Mouse (Mus musculus) liver, adult 2 months (tissue): ENCODE data around the gene Card14. TPM values are rescaled to one million over a fixed set of nuclear protein-coding genes. Genes with fewer than 3 reads are reported as not detected.
A peak's percentile ranks its signal among the peaks of the same experiment; 100 is the strongest.
"Not testable (repeated sequence)": the region's sequence is repeated elsewhere in the genome, so short reads cannot be mapped to it uniquely, and the experiment has no call there.

Experiments
- DNase-seq: peaks from one replicate; pipeline ENCODE4 v3.0.0-alpha.2; 2011; ENCODE audit warnings: low read depth, low spot score; ENCODE audit errors: extremely low read depth
- H3K27ac ChIP-seq: fragments of 200-500 bp; replicated peaks from 2 replicates; pipeline ENCODE4 v1.5.1; 2012; ENCODE audit warnings: low read depth, mild to moderate bottlenecking, control low read depth, inconsistent platforms, low read length; ENCODE audit not compliant: insufficient read depth
- H3K27me3 ChIP-seq: fragments of 200-500 bp; 2 replicates; pipeline ENCODE4 v1.6.1; 2012; ENCODE audit warnings: mild to moderate bottlenecking, moderate library complexity, low read length, inconsistent platforms; ENCODE audit not compliant: control insufficient read depth, insufficient read depth
- H3K36me3 ChIP-seq: fragments of 200-500 bp; 2 replicates; pipeline ENCODE4 v1.6.1; 2012; ENCODE audit warnings: low read length, inconsistent platforms; ENCODE audit not compliant: control insufficient read depth, insufficient read depth
- H3K4me1 ChIP-seq: fragments of 200-500 bp; 2 replicates; pipeline ENCODE4 v1.6.1; 2011; ENCODE audit warnings: low read length; ENCODE audit not compliant: control insufficient read depth, insufficient read depth
- H3K4me3 ChIP-seq: fragments of 200-500 bp; 2 replicates; pipeline ENCODE4 v1.5.1; 2011; ENCODE audit warnings: low read depth, mild to moderate bottlenecking, control low read depth, low read length, moderate library complexity; ENCODE audit not compliant: insufficient read depth
- H3K79me2 ChIP-seq: fragments of 200-500 bp; 2 replicates; pipeline ENCODE4 v1.6.1; 2012; ENCODE audit warnings: inconsistent platforms, mild to moderate bottlenecking, low read length, moderate library complexity; ENCODE audit not compliant: control insufficient read depth, insufficient read depth
- H3K9ac ChIP-seq: fragments of 200-500 bp; 2 replicates; pipeline ENCODE4 v1.6.1; 2012; ENCODE audit warnings: low read depth, mild to moderate bottlenecking, control low read depth, inconsistent platforms, low read length
- CTCF ChIP-seq: fragments of 200-500 bp; IDR thresholded peaks from 2 replicates; pipeline ENCODE4 v1.5.1; 2011; ENCODE audit warnings: low read depth, low read length, control low read depth
- POLR2A ChIP-seq: fragments of 200-500 bp; IDR thresholded peaks from 2 replicates; pipeline ENCODE4 v1.6.1; 2011; ENCODE audit warnings: low read length, control low read depth; ENCODE audit not compliant: insufficient read depth; ENCODE audit errors: extremely low read depth
- WGBS: fragments of 180-500 bp; shearing (Covaris S2); methylation state at CpG from one replicate; pipeline ENCODE4 v1.1.7; 2018; 5-methylcytosine and 5-hydroxymethylcytosine counted together
- polyA plus RNA-seq: library from polyadenylated mRNA; depleted of rRNA; stranded (reverse); fragments of >200 nt; gene quantifications from 2 replicates; pipeline ENCODE4 v1.2.3, GENCODE M21; 2012
- total RNA-seq: library from RNA; depleted of rRNA; stranded (reverse); fragments of >200 nt; gene quantifications from 2 replicates; pipeline ENCODE4 v1.2.3, GENCODE M21; 2014

Card14 gene
- total and polyA plus RNA-seq, 2 experiments: 0.09 to 0.22 TPM

- Histone ChIP-seq H3K4me1 (peaks cover 4% of the 10 kb centered on the region; the same call in 1 of the 2 replicates), H3K4me3 (no peak overlapping the region), H3K27me3 (no peaks in the 10 kb centered on the region), H3K9ac (no peak overlapping the region; the same call in 1 of the 2 replicates), H3K36me3 (no peaks in the 10 kb centered on the region), H3K79me2 (no peaks in the 10 kb centered on the region), H3K27ac (peak overlapping the region; percentile 91)
- DNase-seq: peak; percentile 96
- no peak for TF ChIP-seq CTCF
- 9% methylated on average over 6 of the region's 6 CpGs for WGBS
Measured at GRCm38 (mm10) chr11:119267241-119267674, 40.3 kb upstream of the Card14 start.

GRCm38 (mm10) chr11:119267768-119268556, 39.6 kb upstream of the Card14 start, which contains the start of gene Gaa:
Gene Gaa, plus strand, starts transcription at chr11:119267887.
- Histone ChIP-seq H3K27ac (peak within 1 kb of the TSS; percentile 91), H3K4me3 (peak within 1 kb of the TSS; percentile 78), H3K4me1 (peaks cover 4% of the 10 kb centered on the region; the same call in 1 of the 2 replicates), H3K36me3 (no peaks in the 10 kb centered on the region), H3K9ac (peak within 1 kb of the TSS; percentile 88), H3K79me2 (no peaks in the 10 kb centered on the region), H3K27me3 (no peaks in the 10 kb centered on the region)
- TF ChIP-seq CTCF (peak; percentile 99), POLR2A (0 out of 2 replicates have a peak, but pooled peaks have one; percentile 17)
- DNase-seq: peak; percentile 92
- WGBS: under 1% methylated on average over 52 of the region's 52 CpGs

GRCm38 (mm10) chr11:119268557-119269195, 38.9 kb upstream of the Card14 start:
- no peak for TF ChIP-seq CTCF
- TF ChIP-seq POLR2A: no peak
- peak; percentile 18 for DNase-seq
- Histone ChIP-seq H3K9ac (peak overlapping the region; percentile 2; the same call in 1 of the 2 replicates), H3K4me3 (no peak overlapping the region; the same call in 1 of the 2 replicates), H3K79me2 (no peaks in the 10 kb centered on the region), H3K4me1 (peaks cover 4% of the 10 kb centered on the region; the same call in 1 of the 2 replicates), H3K36me3 (no peaks in the 10 kb centered on the region; the same call in 1 of the 2 replicates), H3K27me3 (no peaks in the 10 kb centered on the region), H3K27ac (peak overlapping the region; percentile 35)
- WGBS: 76% methylated on average over 16 of the region's 16 CpGs

DNA sequence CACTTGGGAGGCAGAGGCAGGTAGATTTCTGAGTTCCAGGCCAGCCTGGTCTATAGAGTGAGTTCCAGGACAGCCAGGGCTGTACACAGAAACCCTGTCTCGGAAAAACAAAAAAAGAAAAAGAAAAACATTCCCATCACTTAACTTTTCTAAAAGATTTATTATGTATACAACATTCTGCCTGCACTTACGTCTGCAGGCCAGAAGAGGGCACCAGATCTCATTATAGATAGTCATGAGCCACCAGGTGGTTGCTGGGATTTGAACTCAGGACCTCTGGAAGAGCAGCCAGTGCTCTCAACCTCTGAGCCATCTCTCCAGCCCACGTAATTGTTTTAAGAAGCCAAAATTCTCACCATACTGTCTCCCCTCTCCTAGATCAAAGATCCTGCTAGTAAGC, 35.1 kb upstream of the Card14 start:
- not testable (repeated sequence) for H3K36me3 ChIP-seq, H3K27me3 ChIP-seq, H3K9ac ChIP-seq, H3K79me2 ChIP-seq, H3K4me3 ChIP-seq, H3K27ac ChIP-seq, H3K4me1 ChIP-seq, DNase-seq
- 88% methylated on average over 3 of the region's 3 CpGs for WGBS

GRCm38 (mm10) chr11:119273186-119273930, 34.2 kb upstream of the Card14 start:
- Histone ChIP-seq H3K79me2 (no peaks in the 10 kb centered on the region), H3K4me3 (no peak overlapping the region), H3K27ac (no peak overlapping the region), H3K9ac (no peak overlapping the region), H3K27me3 (no peaks in the 10 kb centered on the region), H3K4me1 (peaks cover 4% of the 10 kb centered on the region; the same call in 1 of the 2 replicates), H3K36me3 (peaks cover 3% of the 10 kb centered on the region)
- no peak for TF ChIP-seq POLR2A
- TF ChIP-seq CTCF: peak; percentile 47; the same call in 1 of the 2 replicates
- no peak for DNase-seq
- WGBS: 93% methylated on average over 8 of the region's 8 CpGs
